Mouse (Mus musculus) right cerebral cortex, adult 2 months (tissue): ENCODE results near the gene Lingo3.

ENCODE experiments used
- DNase-seq, 2 experiments: peaks; one replicate each; pipeline ENCODE4 v3.0.0; 2021 to 2022; ENCODE audit warnings: low spot score in 2 of 2

Gene Lingo3

GRCm38 (mm10) chr10:80843931-80844547 lies at the start of gene Lingo3:
Lingo3 (minus strand) TSS chr10:80844039.
- DNase-seq = peak; percentile 56 to 62

GRCm38 (mm10) chr10:80887181-80887580 lies 43.3 kb upstream of the Lingo3 start:
- no peak for DNase-seq

GRCm38 (mm10) chr10:80881301-80881700 lies 37.5 kb upstream of the Lingo3 start:
- peak; percentile 60 to 67 for DNase-seq

- no peak for DNase-seq
Observed at GRCm38 (mm10) chr10:80880901-80881300, 37.1 kb upstream of the Lingo3 start.

GRCm38 (mm10) chr10:80880131-80880641 lies 36.3 kb upstream of the Lingo3 start:
- DNase-seq = peak; percentile 48 to 71

- no peak for DNase-seq
Observed at GRCm38 (mm10) chr10:80876594-80876993, 32.8 kb upstream of the Lingo3 start.

GRCm38 (mm10) chr10:80876028-80876427 lies 32.2 kb upstream of the Lingo3 start:
- peak; percentile 69 to 80 for DNase-seq

- no peak for DNase-seq
Observed at GRCm38 (mm10) chr10:80874035-80874434, 30.2 kb upstream of the Lingo3 start.

- no peak for DNase-seq
Observed at GRCm38 (mm10) chr10:80871581-80871980, 27.7 kb upstream of the Lingo3 start, which contains the start of gene Tmprss9. Tmprss9 (plus strand) TSS chr10:80871848.

- DNase-seq = no peak
Observed at GRCm38 (mm10) chr10:80870993-80871392, 27.2 kb upstream of the Lingo3 start.

GRCm38 (mm10) chr10:80864446-80864845 lies 20.6 kb upstream of the Lingo3 start:
- DNase-seq = no peak

- no peak for DNase-seq
Observed at GRCm38 (mm10) chr10:80862305-80862704, 18.5 kb upstream of the Lingo3 start.

- DNase-seq = no peak
Observed at GRCm38 (mm10) chr10:80858350-80858935, 14.6 kb upstream of the Lingo3 start.

GRCm38 (mm10) chr10:80857848-80858247 lies 14.0 kb upstream of the Lingo3 start:
- no peak for DNase-seq

- DNase-seq = no peak
Observed at GRCm38 (mm10) chr10:80857386-80857785, 13.5 kb upstream of the Lingo3 start.

- DNase-seq = no peak
Observed at GRCm38 (mm10) chr10:80856908-80857307, 13.1 kb upstream of the Lingo3 start.

- peak in 1 of 2 experiments; percentile 39 for DNase-seq
Observed at GRCm38 (mm10) chr10:80856267-80856666, 12.4 kb upstream of the Lingo3 start.

- no peak for DNase-seq
Observed at GRCm38 (mm10) chr10:80855749-80856073, 11.9 kb upstream of the Lingo3 start.

- peak; percentile 96 for DNase-seq
Observed at GRCm38 (mm10) chr10:80854913-80855748, 11.3 kb upstream of the Lingo3 start, which contains the start of the genes Lsm7 and Sppl2b. Lsm7 (minus strand) TSS chr10:80855209. Sppl2b (plus strand) TSS chr10:80855275.

GRCm38 (mm10) chr10:80848571-80848970 lies 4.7 kb upstream of the Lingo3 start:
- no peak for DNase-seq

GRCm38 (mm10) chr10:80845732-80846131 lies 1.9 kb upstream of the Lingo3 start:
- DNase-seq = peak; percentile 67 to 69

- no peak for DNase-seq
Observed at GRCm38 (mm10) chr10:80845055-80845693, 1.3 kb upstream of the Lingo3 start.
